Mouse (Mus musculus) olfactory bulb, adult 2 months (tissue): ENCODE results near the gene Gm28635.

ENCODE experiments used
- CTCF ChIP-seq: fragments of 200-500 bp; IDR thresholded peaks from 2 replicates; pipeline ENCODE4 v1.5.1; 2012; ENCODE audit warnings: low read depth, mild to moderate bottlenecking, low read length, moderate library complexity; ENCODE audit not compliant: insufficient read depth
- POLR2A ChIP-seq: fragments of 200-500 bp; IDR thresholded peaks from 2 replicates; pipeline ENCODE4 v1.6.1; 2012; ENCODE audit warnings: mild to moderate bottlenecking, low read depth, low read length, moderate library complexity; ENCODE audit not compliant: insufficient read depth

DNA sequence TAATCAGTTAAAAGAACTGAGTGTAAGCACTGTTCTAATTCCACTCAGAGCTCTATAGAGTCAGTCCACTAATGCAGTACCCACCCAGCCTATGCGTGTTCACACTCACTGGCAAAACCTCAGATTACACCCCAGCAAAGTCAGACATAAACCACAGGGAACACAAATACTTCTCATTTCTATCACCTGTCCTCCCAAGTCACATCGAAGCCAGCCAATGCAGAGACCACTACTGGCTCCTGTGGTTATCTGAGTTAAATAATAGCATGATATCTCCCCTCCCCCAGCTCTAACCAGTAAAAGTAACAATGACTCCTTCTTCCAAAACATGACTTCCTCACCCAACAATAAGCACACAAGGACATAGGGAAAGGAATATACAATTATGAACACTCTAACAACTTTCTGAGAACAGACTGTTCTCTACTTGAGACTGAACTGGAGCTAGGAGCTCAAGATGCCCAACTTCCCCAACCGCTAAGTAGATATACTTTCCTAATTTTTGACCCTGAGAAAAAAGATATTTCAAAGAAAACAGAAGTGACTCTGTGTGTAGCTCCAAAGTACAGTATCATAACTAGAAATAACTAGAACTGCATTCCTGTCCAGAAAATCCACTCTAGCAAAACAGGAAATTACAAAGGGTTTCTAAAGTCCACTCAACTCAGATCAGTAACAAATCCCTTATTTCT, 54.3 kb downstream of the Gm28635 start:
- TF ChIP-seq POLR2A: no peak
- TF ChIP-seq CTCF: no peak
